Mouse (Mus musculus): ENCODE measurements around the gene Rpusd1. TPM values are rescaled to one million over a fixed set of nuclear protein-coding genes. Genes with fewer than 3 reads are reported as not detected.

Gene Rpusd1
- polyA plus RNA-seq, 1 experiment from 2014 or later, result 18.1 TPM

- Histone ChIP-seq H3K9ac (replicated peaks; ENCODE audit: low read depth) (no peak overlapping the region), H3K27ac (ENCODE audit: low read length) (no peak overlapping the region), H3K36me3 (ENCODE audit: insufficient read depth, low read length) (no peaks in the 10 kb centered on the region), H3K4me1 (ENCODE audit: insufficient read depth, low read depth, low read length) (no peaks in the 10 kb centered on the region), H3K4me3 (ENCODE audit: low read depth, low read length) (no peak overlapping the region), H3K4me2 (replicated peaks; ENCODE audit: low read depth, low read length) (no peak overlapping the region), H3K9me3 (ENCODE audit: low read length) (no peaks in the 10 kb centered on the region), H3K27me3 (replicated peaks; ENCODE audit: insufficient read depth, low read length) (no peaks in the 10 kb centered on the region)
- 31% methylated on average over 1 of the region's 1 CpGs for WGBS
- DNase-seq (ENCODE audit: low spot score) (no peak), ATAC-seq (no peak)
- TF ChIP-seq EP300 (IDR thresholded peaks at IDR 0.05), result no peak
Observed at GRCm38 (mm10) chr17:25696263-25696662, 31.2 kb upstream of the Rpusd1 start.

GRCm38 (mm10) chr17:25698446-25698845, 29.0 kb upstream of the Rpusd1 start:
- H3K9ac ChIP-seq (replicated peaks; ENCODE audit: low read depth), result no peak overlapping the region
- TF ChIP-seq CTCF (IDR thresholded peaks at IDR 0.05) (peak; percentile 88), EP300 (IDR thresholded peaks at IDR 0.05) (no peak)
- H3K9me3 ChIP-seq (ENCODE audit: low read length), result no peaks in the 10 kb centered on the region
- H3K4me3 ChIP-seq (ENCODE audit: low read depth, low read length), result no peak overlapping the region
- H3K4me1 ChIP-seq (ENCODE audit: insufficient read depth, low read depth, low read length), result no peaks in the 10 kb centered on the region
- H3K36me3 ChIP-seq (ENCODE audit: insufficient read depth, low read length), result no peaks in the 10 kb centered on the region
- WGBS, result 18% methylated on average over 7 of the region's 7 CpGs
- ATAC-seq, result no peak
- no peak overlapping the region for H3K4me2 ChIP-seq (replicated peaks; ENCODE audit: low read depth, low read length)
- peak; percentile 82 for DNase-seq (ENCODE audit: low spot score)
- H3K27ac ChIP-seq (ENCODE audit: low read length), result no peak overlapping the region
- no peaks in the 10 kb centered on the region for H3K27me3 ChIP-seq (replicated peaks; ENCODE audit: insufficient read depth, low read length)

GRCm38 (mm10) chr17:25700863-25701496, 26.5 kb upstream of the Rpusd1 start:
- no peaks in the 10 kb centered on the region for H3K4me1 ChIP-seq (ENCODE audit: insufficient read depth, low read depth, low read length)
- H3K9me3 ChIP-seq (ENCODE audit: low read length), result no peaks in the 10 kb centered on the region
- no peak for ATAC-seq
- WGBS, result 52% methylated on average over 9 of the region's 9 CpGs
- H3K4me3 ChIP-seq (ENCODE audit: low read depth, low read length), result no peak overlapping the region
- no peak overlapping the region for H3K4me2 ChIP-seq (replicated peaks; ENCODE audit: low read depth, low read length)
- H3K9ac ChIP-seq (replicated peaks; ENCODE audit: low read depth), result no peak overlapping the region
- no peak overlapping the region for H3K27ac ChIP-seq (ENCODE audit: low read length)
- no peak for DNase-seq (ENCODE audit: low spot score)
- no peaks in the 10 kb centered on the region for H3K27me3 ChIP-seq (replicated peaks; ENCODE audit: insufficient read depth, low read length)
- no peaks in the 10 kb centered on the region for H3K36me3 ChIP-seq (ENCODE audit: insufficient read depth, low read length)
- TF ChIP-seq CTCF (IDR thresholded peaks at IDR 0.05) (peak; percentile 54), EP300 (IDR thresholded peaks at IDR 0.05) (no peak)

- DNase-seq (ENCODE audit: low spot score) (no peak), ATAC-seq (no peak)
- no peak overlapping the region for H3K4me2 ChIP-seq (replicated peaks; ENCODE audit: low read depth, low read length)
- H3K4me1 ChIP-seq (ENCODE audit: insufficient read depth, low read depth, low read length), result no peaks in the 10 kb centered on the region
- no peaks in the 10 kb centered on the region for H3K9me3 ChIP-seq (ENCODE audit: low read length)
- H3K9ac ChIP-seq (replicated peaks; ENCODE audit: low read depth), result no peak overlapping the region
- H3K27ac ChIP-seq (ENCODE audit: low read length), result no peak overlapping the region
- TF ChIP-seq CTCF (IDR thresholded peaks at IDR 0.05), result no peak
- no peak for TF ChIP-seq EP300 (IDR thresholded peaks at IDR 0.05)
- no peaks in the 10 kb centered on the region for H3K27me3 ChIP-seq (replicated peaks; ENCODE audit: insufficient read depth, low read length)
- 86% methylated on average over 2 of the region's 2 CpGs for WGBS
- H3K4me3 ChIP-seq (ENCODE audit: low read depth, low read length), result no peak overlapping the region
- no peaks in the 10 kb centered on the region for H3K36me3 ChIP-seq (ENCODE audit: insufficient read depth, low read length)
Observed at GRCm38 (mm10) chr17:25709994-25710393, 17.5 kb upstream of the Rpusd1 start.

GRCm38 (mm10) chr17:25711136-25711535, 16.3 kb upstream of the Rpusd1 start:
- no peak overlapping the region for H3K4me2 ChIP-seq (replicated peaks; ENCODE audit: low read depth, low read length)
- 58% methylated on average over 4 of the region's 4 CpGs for WGBS
- no peaks in the 10 kb centered on the region for H3K9me3 ChIP-seq (ENCODE audit: low read length)
- TF ChIP-seq CTCF (IDR thresholded peaks at IDR 0.05) (no peak), EP300 (IDR thresholded peaks at IDR 0.05) (no peak)
- H3K27me3 ChIP-seq (replicated peaks; ENCODE audit: insufficient read depth, low read length), result no peaks in the 10 kb centered on the region
- no peak for ATAC-seq
- no peak overlapping the region for H3K9ac ChIP-seq (replicated peaks; ENCODE audit: low read depth)
- no peak overlapping the region for H3K4me3 ChIP-seq (ENCODE audit: low read depth, low read length)
- DNase-seq (ENCODE audit: low spot score), result no peak
- H3K4me1 ChIP-seq (ENCODE audit: insufficient read depth, low read depth, low read length), result no peaks in the 10 kb centered on the region
- no peaks in the 10 kb centered on the region for H3K36me3 ChIP-seq (ENCODE audit: insufficient read depth, low read length)
- H3K27ac ChIP-seq (ENCODE audit: low read length), result no peak overlapping the region

- Histone ChIP-seq H3K4me1 (ENCODE audit: insufficient read depth, low read depth, low read length) (no peaks in the 10 kb centered on the region), H3K9me3 (ENCODE audit: low read length) (no peaks in the 10 kb centered on the region), H3K9ac (replicated peaks; ENCODE audit: low read depth) (no peak overlapping the region), H3K4me2 (replicated peaks; ENCODE audit: low read depth, low read length) (no peak overlapping the region), H3K27ac (ENCODE audit: low read length) (no peak overlapping the region), H3K27me3 (replicated peaks; ENCODE audit: insufficient read depth, low read length) (0 out of 2 replicates have a peak, but pooled peaks cover 3% of the 10 kb centered on the region), H3K4me3 (ENCODE audit: low read depth, low read length) (no peak overlapping the region), H3K36me3 (ENCODE audit: insufficient read depth, low read length) (no peaks in the 10 kb centered on the region)
- TF ChIP-seq EP300 (IDR thresholded peaks at IDR 0.05) (no peak), CTCF (IDR thresholded peaks at IDR 0.05) (no peak)
- ATAC-seq, result no peak
- WGBS, result 58% methylated on average over 3 of the region's 3 CpGs
- DNase-seq (ENCODE audit: low spot score), result no peak
Observed at GRCm38 (mm10) chr17:25715627-25716026, 11.8 kb upstream of the Rpusd1 start.

GRCm38 (mm10) chr17:25716130-25716529, 11.3 kb upstream of the Rpusd1 start:
- no peak overlapping the region for H3K9ac ChIP-seq (replicated peaks; ENCODE audit: low read depth)
- H3K4me1 ChIP-seq (ENCODE audit: insufficient read depth, low read depth, low read length), result no peaks in the 10 kb centered on the region
- TF ChIP-seq EP300 (IDR thresholded peaks at IDR 0.05) (no peak), CTCF (IDR thresholded peaks at IDR 0.05) (no peak)
- 2% methylated on average over 6 of the region's 6 CpGs for WGBS
- no peak for ATAC-seq
- H3K4me3 ChIP-seq (ENCODE audit: low read depth, low read length), result no peak overlapping the region
- no peaks in the 10 kb centered on the region for H3K36me3 ChIP-seq (ENCODE audit: insufficient read depth, low read length)
- no peak overlapping the region for H3K27ac ChIP-seq (ENCODE audit: low read length)
- H3K27me3 ChIP-seq (replicated peaks; ENCODE audit: insufficient read depth, low read length), result 0 out of 2 replicates have a peak, but pooled peaks cover 3% of the 10 kb centered on the region
- no peak overlapping the region for H3K4me2 ChIP-seq (replicated peaks; ENCODE audit: low read depth, low read length)
- H3K9me3 ChIP-seq (ENCODE audit: low read length), result no peaks in the 10 kb centered on the region
- no peak for DNase-seq (ENCODE audit: low spot score)

Data from lung, postnatal 0 days (tissue).